Mouse (Mus musculus): ENCODE data around the gene Plk3.
A peak's percentile ranks its signal among the peaks of the same experiment; 100 is the strongest.
"Not testable (repeated sequence)": the region's sequence is repeated elsewhere in the genome, so short reads cannot be mapped to it uniquely, and the experiment has no call there.

The Plk3 gene

DNA sequence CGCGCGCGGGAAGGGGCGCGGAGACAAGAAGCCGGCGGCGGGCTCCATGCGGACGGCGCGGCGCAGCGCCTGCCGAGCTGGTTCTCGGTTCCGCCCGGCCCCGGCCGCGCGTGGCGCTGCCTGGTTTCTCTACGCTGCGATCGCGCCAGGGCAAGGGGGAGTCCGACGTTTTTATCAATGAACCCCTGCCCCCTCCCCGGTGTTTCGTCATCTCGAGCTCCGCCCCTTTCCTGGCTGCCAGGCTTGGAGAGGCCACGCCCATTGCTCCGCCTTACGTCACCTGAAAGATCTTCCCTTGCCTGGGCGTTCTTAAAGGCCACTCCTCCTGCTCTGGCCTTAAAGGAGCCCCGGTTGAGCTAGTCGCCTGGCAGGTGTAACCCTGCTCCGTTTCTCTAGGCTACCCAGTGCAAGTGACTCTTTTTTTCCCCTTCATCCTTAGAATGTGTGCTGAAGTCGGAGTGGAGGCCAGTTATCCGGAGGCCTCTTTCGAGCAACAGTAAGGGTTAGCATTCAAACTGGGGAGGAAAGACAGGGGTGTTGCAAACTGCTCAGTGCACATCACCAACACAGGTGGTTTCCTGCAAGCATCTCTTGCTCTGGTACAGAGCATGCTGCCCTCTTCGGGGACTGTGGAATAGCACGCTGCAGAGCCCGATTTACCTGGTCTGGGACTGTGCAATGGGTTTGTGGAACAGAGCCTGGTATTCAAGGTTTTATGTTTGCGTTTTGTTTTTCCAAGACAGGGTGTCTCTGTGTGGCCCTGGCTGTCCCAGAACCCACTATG, at the start of gene Plk3:
Plk3 (minus strand) TSS at position 147 of the 784 bp plus-strand sequence.
- DNase-seq (ENCODE audit: low spot score): peak; percentile 98

DNA sequence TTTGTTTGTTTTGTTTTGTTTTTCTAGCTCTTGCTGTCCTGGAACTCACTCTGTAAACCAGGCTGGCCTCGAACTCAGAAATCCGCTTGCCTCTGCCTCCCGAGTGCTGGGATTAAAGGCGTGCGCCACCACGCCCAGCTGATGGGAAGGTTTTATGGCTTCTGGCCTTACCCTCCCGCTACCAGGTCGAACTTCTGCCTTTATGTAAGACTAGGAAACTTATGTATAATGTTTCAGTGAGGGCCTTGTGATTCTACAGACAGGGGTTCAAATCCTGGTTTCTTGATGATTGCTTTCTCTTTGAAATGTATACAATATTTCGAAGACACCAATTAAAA, 49.0 kb upstream of the Plk3 start:
- not testable (repeated sequence) for DNase-seq (ENCODE audit: low spot score)

DNA sequence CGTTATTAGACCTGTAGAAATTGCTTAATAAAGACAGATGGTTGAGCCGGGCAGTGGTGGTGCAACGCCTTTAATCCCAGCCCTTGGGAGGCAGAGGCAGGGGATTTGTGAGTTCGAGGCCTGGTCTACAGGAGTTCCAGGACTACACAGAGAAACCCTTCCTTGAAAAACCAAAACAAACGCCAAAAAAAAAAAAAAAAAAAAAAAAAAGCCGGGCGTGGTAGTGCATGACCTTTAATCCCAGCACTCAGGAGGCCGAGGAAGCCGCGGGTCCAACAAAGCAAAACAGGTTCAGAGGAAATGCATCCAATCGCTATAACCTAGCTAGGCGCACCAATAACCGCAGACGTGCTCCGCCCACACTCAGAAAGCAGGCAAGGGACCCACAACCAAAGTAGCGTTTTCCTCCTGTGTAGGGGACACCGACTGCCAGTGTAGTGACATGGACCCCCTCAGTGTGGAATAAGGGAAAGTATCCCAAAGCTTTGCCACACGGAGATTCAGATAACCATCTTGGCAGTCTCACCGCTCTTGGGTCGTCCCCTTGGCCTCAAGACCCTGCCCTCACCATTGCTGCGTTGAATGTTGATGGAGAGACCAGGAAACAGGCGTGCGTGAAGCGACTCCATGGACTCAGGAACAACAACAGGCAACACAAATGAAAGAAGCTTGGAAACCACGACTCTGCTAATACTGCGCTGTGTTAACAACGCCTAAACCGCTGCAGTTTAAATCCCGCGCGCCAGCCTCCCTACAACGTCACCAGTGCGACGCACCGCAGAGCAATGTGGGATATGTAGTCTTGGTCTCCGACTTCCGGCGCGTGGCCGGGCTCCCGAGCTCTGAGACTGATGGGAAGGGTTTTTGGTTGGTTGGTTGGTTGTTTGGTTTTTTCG, 48.3 kb upstream of the Plk3 start, which contains the start of gene Kif2c:
Kif2c (minus strand) TSS at position 777 of the 896 bp plus-strand sequence.
- DNase-seq (ENCODE audit: low spot score): peak; percentile 91

DNA sequence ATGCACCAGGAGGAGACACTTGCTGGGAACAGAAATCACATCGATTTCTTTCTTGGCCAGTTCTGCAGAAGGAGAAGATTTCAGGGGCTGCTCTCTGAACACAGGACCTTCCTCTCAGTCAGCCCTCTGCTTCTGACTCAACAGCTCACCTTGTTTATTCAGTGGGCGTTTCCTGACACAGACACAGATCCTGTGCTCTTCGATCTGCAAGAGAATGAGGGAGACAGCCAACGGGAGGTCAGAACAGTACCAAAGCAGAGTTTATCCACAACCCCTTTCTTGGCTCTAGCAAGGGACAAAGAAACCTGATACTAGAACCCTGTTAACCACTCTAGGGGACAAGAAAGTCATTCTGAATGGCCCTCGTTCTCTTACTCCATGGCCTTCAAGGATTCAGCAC, 36.2 kb upstream of the Plk3 start:
- no peak for DNase-seq (ENCODE audit: low spot score)

DNA sequence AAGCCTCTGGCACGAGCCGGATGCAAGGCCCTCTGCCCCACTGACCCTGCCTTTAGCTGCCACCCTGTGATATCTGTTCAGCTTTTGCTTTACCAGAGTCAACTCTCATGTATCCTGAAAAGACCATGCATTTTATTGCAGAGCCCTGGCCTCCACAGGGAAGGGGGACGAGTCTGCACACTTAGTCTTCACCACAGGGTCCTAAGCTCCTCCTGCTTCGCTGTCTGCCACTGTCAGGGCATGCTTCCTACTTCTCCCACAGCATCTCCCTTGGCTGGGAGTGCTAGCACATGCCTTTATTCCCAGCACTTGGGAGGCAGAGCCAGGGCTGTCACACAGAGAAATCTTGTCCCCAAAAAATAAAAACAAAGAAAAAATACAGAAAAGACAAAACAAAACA, 27.4 kb upstream of the Plk3 start:
- DNase-seq (ENCODE audit: low spot score): no peak

DNA sequence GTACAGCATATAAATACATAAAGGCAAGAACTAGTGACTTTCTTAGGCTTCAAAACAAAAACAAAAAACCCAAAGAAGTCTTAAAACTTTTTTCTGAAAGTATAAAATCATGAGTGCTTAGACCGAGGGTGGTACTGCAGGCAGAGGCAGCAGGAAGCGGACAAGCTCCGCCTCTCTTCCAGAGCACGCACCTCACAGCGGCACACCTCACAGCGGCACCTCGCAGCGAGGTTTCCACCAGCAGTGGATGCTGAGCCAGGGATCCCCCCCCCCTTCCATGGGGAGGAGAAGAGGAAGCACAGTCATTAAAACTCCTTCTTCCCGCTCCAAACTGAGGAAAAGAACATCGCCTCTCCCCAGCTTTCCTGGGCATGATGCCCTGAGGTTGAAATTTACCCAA, 25.9 kb upstream of the Plk3 start:
- no peak for DNase-seq (ENCODE audit: low spot score)

DNA sequence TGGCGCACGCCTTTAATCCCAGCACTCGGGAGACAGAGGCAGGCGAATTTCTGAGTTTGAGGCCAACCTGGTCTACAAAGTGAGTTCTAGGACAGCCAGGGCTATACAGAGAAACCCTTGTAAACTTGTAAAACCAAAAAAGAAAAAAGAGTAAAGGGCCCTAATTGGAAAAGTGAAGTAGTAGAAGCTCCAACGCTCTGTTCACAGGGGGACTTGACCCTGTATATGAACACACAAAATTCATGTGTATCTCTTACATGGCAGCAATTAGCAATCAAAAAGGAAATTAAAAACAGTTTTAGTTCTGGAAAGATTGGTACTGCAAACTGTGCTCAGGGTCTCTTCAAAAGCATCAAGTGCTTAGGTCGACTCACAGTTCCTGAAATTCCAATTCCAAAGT, 22.6 kb upstream of the Plk3 start:
- no peak for DNase-seq (ENCODE audit: low spot score)

DNA sequence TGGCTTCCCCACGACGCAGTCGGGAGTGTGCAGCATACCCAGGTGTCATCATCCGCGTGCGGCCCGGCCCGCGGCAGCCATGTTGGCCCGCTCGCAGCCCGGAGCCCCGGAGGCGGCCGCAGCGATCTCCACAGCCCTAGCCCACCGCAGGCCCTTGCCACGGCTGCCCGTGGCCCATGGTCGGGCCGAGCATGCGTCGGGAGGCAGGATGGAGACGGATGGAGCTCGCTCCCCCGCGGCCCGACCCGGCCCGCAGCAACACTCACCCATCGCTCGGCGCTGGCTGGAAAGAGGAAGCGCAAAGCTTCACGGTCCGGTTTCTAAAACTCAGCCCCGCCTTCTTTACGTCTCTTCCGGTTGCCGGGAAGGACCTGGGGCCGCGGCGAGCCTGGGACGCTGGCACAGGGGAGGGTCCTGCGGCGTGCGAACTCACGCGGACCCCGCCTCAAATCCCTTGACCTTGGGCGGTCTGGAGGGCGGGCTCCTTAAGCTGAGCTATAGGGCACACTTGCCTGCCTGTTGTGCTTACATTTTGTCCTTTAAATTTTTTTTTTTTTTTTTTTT, 22.1 kb upstream of the Plk3 start, which contains the start of gene Rps8:
Rps8 (minus strand) TSS at position 452 of the 564 bp plus-strand sequence.
- DNase-seq (ENCODE audit: low spot score): peak; percentile 77

DNA sequence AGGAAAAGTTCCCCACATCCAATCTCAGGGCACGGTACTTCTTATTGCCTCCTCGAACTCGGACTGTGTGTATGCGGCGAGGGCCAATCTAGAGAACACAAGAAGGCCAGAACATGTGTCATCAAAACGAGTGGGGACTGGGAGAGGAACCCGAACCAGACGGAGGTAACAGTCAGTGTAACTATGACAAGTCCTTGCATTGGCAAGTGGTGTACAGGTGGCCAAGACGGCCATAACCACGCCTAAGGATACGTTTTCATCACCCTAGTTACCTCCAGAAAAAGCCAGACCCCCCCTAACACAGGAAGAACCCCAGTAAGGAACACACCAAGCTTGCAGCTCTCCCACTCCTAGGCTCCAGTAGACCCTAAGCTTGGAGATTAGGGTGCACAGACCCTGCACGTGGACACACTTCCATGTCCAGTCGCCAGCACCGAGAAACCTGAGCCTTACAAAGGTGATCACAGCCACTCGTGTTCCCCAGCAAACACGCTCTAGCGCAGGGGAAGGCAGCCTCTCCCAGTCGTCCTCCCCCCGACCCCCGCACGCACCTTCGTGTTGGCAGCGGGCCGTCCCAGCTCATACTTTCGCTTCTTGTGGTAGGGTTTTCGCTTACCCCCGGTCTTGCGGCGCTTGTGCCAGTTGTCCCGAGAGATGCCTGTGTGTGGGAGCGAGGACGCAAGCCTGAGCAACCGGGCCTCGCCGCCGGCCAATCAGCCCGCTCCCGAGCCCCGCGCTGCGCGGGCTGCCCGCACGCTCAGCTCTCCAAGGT, 21.4 kb upstream of the Plk3 start:
- no peak for DNase-seq (ENCODE audit: low spot score)

DNA sequence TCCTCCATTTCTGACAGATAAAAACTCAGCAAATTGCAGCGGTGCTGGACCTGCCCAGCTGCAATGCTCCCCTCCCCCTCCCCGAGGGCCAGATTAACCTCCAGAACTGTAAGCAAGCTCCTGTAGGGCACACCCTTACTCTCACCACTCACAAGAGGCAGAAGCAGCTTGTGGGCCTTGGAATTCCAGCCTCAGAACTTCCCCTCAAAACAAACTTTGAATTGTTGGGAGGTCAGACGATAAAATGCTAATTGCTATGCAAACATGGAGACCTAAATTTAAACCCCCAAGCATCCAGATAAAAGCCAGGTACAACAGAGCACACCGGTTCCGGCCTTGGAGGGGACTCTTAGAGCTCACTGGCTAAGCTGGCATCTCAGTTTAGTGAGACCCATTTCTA, 19.0 kb upstream of the Plk3 start:
- no peak for DNase-seq (ENCODE audit: low spot score)

DNA sequence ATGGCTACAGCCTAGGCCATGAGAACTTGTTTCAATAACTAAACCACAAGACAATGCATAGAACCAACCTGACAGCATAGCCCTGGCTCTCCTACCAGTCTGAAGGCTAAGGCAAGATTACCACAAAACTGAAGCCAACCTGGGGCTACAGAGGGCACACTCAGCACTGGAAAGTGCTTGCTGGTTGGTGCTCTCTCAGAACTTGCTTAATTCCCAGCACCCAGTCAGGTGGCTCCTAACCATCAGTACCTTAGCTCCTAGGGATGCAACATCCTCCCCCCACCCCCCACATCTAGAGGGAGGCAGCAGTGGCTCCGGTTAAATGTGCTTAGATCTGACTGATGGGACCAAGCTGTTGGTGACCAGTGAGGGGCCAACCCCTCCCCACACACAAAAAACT, 17.7 kb upstream of the Plk3 start:
- no peak for DNase-seq (ENCODE audit: low spot score)

DNA sequence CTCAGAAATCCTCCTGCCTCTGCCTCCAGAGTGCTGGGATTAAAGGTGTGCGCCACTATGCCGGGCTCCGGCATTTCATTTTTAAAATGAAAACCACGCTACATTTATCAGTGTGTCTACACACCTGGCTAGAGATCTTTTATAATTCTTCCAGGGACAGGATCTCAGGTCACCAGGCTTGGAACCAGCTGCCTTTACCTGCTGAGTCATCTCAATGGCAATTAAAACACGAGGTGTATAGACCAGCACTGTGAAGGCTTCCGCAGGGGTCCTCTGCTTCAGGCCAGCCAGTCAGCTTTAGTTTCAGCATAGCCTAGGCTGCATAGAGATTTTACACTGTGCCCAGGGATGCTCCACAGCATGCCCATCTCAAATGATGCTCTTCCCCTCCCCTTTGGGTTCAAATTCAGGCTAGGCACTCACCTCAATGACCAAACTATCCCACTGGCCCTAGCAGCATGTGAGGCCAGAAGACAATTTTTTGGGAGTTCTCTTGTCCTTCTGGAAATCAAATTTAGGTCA, 16.5 kb upstream of the Plk3 start:
- DNase-seq (ENCODE audit: low spot score): no peak

DNA sequence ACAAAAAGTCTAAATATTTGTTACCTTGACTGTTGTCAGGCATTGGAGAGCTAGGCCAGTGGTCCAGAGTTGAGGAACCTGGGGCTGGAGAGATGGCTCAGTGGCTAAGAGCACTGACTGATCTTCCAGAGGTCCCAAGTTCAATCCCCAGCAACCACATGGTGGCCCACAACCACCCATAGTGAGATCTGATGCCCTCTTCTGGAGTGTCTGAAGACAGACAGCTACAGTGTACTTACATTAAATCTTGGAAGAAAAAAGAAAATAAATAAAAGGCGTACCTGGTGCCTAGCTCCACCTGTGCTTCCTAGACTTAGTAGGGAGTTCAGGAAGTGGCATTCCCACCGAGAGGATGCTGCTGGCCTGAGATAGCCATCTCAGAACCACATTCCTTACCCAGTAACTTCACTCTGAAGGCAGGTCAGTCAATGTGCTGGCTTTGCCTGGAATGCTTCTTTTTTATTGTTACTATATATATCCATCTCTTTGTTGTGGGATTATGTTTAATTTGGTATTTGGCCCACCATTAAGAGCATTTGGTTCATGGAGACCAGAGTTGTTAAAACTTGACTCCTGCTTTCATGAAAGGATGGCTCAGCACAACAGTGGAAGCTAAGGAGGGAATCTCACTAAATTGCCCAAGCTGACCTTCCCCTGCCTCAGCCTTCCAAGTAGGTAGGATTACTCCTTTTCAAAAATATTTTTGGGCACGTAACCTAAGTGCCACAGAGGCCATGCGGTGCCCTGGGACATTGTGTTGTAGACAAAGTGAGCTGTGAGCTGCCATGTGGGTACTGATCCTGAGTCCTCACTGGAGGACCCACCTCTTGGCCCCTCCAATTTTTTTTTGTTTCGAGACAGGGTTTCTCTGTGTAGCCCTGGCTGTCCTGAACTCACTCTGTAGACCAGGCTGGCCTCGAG, 15.8 kb upstream of the Plk3 start:
- DNase-seq (ENCODE audit: low spot score): no peak

DNA sequence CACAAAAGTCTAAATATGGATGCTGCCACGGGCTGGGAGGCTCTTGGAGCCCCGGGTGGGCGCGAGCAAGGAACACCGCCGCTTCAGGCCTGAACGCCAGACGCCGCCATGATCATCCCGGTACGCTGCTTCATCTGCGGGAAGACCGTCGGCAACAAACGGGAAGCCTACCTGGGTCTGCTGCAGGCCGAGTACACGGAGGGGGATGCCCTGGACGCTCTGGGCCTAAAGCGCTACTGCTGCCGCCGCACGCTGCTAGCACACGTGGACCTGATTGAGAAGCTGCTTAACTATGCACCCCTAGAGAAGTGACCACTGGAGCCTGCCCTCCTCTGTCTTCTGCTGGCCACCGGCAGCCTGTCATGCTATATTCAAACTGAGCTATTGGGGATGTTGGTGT, 15.1 kb upstream of the Plk3 start:
- DNase-seq (ENCODE audit: low spot score): no peak

DNA sequence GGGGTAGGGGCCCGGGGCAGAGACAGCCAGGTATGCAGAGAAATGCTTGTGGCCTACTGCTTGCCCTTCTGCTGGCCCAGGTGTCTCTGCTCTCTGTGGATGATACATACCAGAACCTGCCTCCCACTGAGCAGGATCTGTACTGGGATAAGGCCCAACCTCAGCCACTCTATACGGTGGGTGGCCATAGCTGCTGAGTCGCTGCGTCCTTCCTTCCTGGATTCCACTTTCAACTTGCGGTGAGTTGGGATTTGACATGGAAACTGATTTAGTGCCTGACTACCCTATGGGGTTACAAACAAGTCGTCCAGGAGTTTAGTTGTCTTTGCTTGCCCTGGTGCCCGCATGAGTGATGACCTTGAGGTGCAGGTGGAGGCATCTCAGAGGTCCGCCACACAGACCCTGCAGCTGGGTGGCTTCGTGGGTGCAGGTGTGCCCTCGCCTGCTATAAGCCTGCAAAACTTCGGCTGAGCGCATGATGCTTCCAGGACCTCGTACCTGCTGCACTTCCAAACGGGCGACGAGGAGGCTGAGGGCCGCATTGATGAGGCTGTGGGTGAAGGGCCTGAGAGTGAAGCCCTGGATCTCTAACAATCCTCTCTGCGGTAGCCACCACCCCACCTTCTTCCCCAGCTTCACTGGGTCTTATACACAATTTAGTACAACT, 14.4 kb upstream of the Plk3 start:
- no peak for DNase-seq (ENCODE audit: low spot score)

DNA sequence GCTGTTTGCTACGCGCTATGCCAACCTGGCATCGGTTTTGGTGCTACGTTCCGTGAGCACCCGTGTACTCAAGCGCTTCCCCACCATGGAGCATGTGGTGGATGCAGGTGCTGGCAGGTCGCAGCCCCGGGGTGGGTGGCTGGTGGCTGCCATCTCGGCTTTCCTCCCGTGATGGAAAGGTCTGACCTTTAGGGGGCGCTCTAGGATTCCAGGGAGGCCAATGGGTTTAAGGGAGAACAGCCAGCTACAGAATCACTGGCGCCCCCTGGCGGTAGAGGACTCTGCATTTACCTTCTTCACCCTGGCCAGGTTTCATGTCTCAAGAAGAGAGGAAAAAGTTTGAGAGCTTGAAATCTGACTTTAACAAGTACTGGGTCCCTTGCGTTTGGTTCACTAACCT, 12.4 kb upstream of the Plk3 start:
- DNase-seq (ENCODE audit: low spot score): peak; percentile 96

DNA sequence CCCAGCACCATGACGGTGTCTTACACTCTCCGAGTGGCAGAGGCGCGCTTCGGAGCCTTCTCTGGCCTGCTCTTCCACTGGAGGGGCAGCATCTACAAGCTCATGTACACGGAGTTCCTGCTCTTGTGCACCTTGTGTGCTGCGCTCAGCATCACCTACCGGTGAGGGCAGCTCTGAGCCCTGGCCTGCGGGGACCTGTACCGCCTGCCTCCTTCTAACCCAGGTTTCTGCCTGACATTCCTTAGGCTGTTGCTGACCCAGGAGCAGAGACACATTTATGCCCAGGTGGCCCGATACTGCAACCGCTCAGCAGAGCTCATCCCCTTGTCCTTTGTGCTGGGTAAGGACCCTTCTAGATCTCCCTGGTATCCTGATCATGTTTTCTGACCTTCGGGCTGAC, 11.5 kb upstream of the Plk3 start:
- no peak for DNase-seq (ENCODE audit: low spot score)

DNA sequence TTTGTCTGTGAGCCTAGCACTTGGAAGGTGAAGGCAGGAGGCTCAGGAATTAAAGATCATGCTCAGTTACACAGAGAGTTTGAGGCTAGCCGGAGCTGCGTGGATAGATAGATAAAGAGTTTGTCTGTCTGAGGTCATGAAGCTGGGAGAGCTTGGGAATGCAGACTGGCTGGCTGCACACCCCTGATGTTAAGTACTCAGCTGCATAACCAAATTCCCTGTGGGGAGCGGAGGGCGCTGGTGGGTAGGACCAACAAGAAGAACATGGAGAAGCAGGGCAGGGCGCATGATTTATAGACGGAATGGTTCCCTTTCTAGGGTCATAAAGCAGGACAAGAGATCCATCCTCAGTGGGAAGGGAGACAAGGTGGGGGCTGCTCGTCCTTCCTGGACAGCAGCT, 9.3 kb upstream of the Plk3 start:
- no peak for DNase-seq (ENCODE audit: low spot score)

DNA sequence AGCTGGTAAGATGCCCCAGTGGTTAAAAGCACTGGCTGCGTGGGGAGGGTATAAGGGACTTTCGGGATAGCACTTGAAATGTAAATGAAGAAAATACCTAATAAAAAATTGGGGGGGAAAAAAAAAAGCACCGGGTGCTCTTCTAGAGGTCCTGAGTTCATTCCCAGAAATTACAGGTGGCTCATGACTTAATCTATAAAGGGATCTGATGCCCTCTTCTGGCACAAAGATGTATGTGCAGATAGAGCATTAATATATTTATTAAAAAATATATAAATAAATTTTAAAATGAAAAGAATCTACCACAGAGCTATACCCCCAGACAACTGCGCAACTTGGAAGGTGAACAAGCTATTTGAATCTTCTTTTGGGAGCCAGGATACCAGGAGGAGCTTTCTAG, 6.8 kb upstream of the Plk3 start:
- no peak for DNase-seq (ENCODE audit: low spot score)

DNA sequence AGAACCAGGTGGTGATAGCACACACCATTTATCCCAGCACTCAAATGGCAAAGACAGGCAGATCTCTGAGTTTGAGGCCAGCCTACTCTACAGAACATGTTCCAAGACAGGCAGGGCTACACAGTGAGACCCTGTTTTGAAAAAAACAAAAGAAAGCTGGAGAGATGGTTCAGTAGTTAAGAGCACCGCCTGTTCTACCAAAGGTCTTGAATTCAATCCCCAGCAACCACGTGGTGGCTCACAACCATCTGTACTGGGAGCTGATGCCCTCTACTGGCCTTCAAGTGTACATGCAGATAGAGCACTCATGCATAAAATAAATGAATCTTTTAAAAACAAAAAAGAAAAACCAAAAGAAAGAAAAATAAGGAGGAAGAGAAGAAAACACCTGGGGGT, 5.5 kb upstream of the Plk3 start:
- peak; percentile 62 for DNase-seq (ENCODE audit: low spot score)
